Mouse (Mus musculus) thymus, postnatal 36 days (tissue): Measurements from ENCODE around the gene Gnb1.

ENCODE experiments used
- DNase-seq, 2 experiments: peaks; one replicate each; pipeline ENCODE4 v3.0.0; 2022; ENCODE audit warnings: mixed read lengths in 2 of 2

The Gnb1 gene

DNA sequence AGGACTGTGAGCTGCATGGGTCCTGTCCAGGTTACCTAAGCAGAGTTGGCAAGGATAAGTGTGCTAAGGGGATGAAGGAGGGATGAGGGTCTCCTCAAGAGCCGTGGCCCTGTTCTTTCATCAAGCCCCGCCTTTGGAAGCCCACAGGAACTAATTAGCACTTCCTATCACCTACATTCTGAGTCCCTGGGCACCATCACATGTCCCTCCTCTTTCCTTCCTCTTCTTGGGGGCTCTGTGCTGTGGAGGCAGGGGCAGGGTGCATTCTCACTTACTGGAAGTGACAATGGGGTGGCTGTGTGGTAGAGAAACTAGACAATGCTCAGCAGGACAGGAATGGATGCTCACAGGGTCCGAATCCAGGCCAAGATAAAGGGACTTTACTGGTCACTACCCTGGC is 3.4 kb upstream of the Gnb1 start:
- DNase-seq = no peak

DNA sequence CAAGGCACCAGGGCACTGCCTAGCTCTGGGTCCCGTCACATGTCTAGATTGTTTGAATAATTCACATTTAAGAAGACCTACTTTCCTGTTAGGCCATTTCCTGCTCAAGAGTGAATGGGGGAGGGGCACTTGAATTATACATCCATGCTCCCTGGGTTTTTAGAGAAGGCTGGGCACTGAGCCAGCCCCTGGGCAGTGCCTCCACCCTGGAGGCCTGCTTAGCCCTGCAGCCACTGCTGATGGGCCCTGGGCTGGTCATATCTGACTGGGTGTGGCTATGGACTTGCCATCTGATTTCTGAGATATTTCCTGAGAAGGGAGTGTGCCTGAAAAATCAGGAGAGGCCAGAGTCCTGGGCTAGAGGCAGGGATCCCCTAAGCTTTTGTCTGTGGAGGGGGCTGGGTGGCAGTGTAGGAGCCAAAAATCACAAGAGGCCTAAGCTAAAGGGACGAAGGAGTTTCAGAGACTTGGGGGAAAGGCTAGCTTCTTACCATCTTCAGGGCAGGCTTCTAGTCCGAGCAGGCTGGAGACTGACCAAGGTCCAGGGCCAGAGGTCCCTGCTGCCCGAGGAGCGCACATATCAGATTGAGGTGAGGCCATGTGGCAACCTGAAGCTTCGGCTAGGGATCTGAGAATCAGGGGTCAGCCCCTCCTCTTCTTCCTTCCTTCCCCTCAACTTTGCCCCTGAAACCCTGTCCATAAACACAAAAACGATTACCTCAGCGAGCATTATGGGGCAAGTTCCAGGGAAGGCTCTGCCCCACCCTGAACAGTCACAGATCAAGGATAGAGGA is 2.7 kb upstream of the Gnb1 start:
- DNase-seq = no peak

DNA sequence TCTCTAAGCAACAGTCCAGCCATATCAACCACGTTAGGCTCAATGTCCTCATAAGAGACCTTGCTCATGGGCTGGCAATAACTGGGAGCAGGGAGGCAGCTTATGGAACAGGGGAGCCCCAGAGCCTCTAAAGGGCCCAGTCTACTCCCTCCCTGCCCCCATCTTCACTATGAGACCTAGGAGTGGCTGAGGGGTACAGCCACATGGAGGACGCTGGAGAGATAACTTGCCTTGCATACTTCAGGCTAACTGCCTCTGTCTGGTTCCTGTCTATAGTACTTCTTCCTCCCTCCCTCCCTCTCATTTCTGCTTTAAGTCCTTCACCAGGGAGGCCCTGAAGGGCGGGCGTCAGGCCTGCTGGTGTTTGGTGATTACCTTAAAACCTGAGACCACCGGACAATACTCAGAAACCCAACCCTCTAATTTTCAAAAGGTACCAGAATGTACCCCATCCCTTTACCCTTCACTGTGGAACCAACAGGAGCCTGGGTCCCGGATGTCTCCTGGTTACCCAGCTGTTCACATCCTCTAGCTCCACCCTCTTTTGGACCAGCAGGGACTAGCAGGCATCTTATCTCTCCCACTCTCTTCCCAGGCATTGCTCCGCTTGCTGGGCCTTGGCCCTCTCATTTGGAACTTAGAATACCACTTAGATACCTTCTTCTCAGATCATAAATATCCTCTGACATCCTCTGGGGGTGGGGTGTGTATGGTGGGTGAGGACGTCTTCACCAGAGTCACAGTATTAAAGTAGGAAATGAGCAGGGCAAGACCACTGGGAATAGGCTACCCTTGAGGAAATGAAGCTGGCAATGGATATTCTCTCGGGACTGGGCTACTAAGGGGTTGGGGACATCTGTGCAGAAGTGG is 1.8 kb upstream of the Gnb1 start:
- DNase-seq = no peak

DNA sequence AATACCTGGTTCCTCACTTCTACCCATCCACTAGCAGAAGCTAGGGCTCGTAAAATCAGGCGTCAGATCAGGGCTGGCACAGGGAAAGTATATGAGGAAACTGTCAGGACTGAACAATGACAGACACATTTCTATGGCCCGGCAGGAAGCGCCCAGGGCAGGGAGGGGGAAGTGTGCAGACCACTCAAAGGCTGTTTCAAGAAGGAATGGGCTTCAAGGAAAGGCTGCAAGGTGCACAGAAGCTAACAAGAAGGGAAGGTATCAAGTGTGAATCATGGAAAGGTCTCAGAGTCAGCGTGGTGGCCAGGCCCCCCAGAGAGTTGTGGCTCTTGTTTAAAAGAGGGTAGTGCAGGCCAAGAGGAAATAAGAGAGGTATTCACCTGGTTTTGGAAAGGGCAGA is 705 bp upstream of the Gnb1 start:
- DNase-seq = no peak

DNA sequence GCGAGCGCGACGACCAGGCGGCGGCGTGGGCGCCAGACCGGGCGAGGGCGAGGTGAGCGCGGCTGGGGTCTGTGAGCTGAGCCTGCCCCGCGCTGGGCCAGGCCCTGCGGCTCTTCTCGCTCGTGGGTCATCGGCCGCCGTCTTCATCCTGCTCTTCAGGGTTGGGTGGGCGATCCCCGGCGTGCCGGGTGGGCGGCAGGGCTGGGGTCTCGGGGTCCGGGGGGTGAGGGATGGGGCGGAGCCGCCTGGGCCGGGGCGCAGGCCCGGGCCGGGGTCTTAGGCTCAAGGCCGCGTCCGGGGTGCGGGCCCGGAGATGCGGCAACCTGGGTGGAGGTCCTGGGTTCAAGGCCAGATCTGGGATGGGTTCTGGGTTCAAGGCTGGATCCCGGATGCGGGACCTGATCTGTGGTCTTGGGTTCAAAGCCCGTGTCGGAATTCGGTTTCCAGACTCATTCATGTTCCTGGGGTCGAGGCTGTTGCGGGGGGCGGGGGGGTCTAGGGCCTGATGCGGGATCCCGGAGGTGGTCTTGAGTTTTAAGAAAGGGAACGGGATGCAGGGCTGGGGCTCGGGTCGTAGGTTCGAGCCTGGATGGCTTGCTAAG is 469 bp downstream of the Gnb1 start:
- DNase-seq = no peak

DNA sequence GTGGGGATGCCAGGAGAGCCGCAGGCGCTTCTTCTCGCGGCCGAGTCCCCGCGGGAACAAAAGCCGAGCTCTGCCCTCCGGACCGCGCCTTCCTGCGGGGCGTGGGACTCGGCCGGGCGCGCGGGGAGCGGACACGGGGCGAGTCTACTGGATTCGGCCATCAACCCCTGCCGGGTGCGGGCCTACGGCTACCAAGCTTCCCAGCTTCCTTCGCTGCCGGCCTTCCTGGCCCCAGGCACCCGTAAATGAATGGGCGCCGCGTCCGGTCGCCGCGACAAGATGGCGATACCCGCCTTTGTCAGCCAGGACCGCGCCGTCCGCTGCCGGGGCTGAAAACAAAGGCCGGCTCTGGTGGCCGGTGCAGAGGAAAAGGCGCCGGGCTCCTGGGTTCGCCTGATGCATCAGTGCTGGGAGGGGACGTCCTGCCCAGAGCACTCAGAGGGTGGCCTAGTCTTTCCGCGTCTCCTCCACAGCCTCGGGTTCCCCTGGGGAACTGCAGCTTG is 1.0 kb downstream of the Gnb1 start:
- DNase-seq = peak; percentile 41 to 58

DNA sequence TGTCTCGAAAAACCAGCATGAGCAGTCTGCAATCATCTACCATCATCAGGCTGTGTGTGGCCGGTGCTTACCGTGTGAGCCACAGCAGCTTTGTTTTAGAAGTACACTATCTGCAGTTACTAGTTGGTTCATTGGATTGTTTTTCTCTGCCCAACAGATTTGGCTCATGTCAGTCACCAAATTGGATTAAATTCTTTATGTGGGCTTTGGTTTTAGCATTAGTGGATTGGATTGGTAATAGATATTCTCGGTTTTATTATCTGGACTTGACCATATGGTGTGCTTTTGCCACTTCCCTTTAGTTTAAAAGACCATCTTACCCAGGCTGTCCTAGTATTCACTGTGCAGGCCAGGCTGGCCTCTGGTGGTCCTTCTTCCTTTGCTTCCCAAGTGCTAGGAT is 3.7 kb downstream of the Gnb1 start:
- no peak for DNase-seq

DNA sequence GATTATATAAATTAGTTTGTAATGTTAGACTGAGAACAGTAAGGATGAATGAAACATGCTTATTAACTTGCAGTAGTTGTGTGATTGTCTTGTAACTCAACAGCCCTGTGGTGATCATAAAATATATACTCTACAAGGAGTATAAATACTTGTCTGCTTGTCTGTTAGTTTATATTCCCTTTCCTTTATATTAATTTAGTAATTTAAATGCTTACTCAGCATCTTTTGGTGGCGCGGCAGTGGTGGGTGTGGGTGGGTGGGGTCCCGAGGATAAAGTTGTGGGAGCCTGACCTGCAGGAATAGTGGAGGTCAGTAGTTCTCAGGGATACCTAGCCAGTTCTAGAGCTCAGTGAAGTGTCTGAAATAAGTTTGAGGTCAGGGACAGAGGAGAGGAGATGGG is 6.8 kb downstream of the Gnb1 start:
- no peak for DNase-seq

DNA sequence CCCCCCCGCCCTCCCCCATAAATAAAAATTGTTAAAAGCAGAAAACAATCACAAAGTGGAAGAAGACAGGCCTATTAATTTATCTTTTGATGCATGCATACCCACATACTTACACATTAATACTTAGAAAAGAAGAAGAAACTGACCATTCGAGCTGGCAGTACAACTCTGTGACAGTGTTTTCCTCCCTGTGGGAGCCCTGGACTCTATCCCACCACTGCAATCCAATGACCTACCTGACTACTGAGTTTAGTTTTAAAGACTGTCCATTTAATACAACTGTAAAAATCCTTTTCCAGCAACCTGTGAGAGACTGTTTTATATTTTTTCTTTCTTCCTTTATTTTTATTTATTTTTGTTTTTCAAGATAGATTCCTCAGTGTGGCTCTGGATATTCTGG is 10.0 kb downstream of the Gnb1 start:
- no peak for DNase-seq

DNA sequence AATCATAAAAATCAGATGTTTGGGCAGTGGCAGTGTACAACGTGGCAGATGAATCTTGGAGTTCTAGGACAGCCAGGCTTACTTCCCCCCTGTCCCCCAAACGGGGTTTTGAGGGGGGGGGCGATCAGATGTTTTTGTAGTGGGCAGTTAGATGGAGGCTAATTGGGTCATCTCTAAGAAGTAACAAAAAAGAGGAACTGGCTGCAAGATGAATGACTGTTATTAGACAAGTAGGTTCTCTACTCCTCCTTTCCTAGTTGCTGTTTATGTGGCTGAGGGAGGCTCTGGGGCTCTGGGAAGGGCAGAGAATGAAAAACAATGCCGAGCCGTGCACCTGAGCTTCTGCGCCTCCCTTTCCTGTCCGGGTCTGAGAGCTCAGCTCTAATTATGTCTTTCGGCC is 13.9 kb downstream of the Gnb1 start:
- no peak for DNase-seq

DNA sequence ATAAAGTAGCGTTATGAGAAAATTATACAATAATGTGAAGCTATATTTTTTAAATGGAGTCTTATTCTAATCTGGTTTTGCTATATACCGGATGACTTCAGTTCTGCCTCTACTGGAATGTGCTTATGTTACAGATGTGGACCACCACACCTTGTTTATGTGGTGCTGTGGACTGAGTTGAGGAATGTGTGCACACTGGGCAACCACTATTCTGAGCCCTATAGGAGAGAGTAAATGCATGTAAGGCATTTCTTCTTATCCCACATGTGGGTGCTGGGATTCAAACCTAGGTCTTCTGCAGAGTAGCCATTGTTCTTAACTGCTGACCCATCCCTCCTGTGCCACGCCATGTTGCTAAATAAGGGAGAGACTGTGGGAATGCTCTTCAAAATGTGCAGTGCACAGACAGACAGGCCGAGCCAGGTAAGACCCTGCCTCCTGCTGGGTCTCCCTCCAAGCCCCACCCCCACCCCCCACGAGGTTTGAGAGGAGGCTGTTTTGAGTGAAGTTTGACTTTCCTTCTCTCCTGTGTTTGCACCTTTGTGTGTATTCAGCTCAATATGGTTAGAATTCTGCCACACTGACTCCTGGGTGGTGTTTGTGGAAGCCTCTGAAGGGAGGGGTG is 14.6 kb downstream of the Gnb1 start:
- DNase-seq = no peak

DNA sequence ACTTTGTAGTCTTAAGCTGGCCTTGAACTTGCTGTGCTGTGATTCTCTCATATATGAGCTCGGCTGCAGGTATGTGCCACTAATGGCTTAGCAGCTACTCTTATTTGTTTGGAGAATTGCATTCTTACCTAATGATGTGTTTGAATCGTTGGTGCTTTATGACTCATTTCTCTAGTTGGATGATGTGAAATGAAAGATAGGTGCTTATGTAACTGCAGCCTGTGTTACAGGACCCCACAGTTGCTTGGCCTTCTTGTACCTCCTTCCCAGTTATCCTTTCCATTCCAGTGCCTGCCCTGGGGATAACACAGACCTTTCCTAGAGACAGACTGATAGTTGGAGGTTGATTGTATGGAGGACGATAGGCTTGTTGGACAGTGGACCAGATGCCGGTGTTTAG is 17.5 kb downstream of the Gnb1 start:
- DNase-seq = no peak

DNA sequence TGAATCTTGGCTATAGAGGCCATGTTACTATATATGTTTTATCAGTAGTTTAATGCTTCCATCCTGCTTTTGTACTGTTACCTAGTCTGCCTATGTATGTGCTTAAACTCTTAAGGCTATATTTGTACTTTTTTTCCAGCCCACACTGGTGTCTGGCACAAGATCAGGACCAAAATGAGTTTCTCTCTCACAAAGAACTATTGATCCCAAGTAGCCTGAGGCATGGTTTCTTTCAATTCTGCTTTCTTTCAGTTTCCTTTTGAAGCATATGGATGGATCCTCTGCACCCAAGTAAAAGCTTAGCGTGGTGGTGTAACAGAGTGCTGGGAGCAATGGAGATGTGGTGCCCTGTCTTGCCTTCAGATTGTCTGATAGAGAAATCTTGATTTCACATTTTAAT is 19.8 kb downstream of the Gnb1 start:
- DNase-seq = no peak

DNA sequence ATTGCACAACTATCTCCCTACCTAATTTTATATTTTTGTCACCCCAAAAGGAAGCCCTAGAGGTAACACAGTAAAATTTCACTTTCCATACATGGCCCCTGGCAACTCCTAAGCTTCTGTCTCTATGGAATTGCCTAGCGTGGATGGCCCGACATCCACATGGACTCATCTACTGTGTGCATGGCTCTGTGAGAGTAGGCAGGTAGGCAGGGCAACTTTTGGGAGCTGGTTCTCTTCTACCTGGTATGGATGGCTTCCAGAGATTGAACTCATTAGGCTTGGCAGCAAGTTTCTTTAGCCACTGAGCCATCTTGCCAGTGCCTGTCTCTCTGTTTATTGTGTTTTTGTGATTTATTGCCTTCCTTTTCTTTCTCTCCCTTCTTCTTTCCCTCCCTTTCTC is 23.6 kb downstream of the Gnb1 start:
- DNase-seq = no peak

DNA sequence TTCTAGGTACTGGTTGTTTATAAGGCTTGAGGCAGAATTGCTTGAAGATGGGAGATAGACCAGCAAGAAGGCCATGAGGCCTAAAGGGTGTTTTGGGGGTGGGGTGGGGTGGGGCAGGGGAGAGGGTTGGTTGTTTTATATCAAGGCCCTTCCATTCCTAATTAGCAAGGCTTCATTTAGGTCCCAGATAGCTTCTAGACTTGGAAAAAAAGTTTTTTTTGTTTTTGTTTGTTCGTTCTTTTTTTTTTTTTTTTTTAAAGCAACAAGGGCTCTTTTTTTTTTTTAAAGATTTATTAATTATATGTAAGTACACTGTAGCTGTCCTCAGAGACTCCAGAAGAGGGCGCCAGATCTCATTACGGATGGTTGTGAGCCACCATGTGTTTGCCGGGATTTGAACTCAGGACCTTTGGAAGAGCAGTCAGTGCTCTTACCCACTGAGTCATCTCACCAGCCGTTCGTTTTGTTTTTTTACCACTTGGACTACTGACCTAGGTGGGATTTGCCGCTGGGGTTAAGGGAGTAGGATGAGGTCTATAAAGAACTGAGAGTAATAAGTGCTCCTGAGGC is 26.9 kb downstream of the Gnb1 start:
- DNase-seq = no peak

DNA sequence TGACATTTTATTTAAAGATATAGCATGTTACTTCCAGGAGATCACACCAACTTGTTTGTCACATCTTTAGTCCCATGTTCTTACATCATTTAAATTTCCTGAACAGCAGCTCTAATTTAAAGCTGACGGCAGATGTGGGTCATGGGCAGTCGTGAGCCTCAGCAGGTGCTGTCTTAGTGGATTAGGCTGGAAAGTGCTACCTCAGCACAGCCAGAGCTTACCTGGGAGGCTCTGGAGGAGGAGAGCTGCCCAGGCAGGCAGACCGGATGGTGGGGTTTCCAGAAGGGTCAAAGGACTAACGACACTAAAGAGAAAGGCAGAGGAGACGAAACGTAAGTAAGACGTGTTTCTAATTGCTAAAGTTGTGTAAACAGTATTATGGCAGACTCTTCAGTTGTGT is 31.2 kb downstream of the Gnb1 start:
- DNase-seq = no peak

DNA sequence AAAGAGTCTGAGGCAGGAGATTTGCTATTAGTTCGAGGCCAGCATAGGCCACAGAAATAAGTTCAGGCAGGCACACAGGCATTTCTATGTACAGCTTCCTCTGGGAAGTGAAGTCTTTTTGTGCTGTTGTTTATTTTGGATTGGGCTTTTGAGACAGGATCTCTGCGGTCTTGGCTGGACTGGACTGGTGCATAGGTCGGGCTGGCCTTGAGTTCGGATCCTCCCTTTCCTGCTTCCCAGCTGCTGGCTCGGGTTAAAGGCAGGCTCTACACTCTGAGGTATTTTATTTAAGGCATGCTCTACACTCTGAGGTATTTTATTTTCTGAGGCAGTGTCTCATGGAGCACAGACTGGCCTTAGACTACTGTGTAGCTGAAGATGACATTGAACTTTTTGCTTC is 34.6 kb downstream of the Gnb1 start:
- DNase-seq = no peak

DNA sequence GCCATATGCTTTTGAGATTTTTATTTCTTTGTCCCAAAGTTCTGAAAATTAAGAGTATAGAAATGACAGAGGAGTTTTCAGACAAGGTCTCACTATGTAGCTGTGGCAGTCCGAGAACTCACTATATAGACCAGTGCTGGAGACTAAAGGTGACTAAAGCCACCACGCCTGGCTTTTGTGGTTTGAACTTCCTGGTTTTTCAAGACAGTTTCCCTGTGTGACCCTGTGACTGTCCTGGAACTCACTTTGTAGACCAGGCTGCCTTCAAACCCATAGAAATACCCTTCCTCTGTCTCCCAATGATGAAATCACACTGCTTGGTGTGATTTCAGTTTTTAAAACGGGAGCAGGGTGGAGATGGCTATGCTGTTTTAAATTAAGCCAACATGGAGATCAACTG is 38.1 kb downstream of the Gnb1 start:
- DNase-seq = no peak

DNA sequence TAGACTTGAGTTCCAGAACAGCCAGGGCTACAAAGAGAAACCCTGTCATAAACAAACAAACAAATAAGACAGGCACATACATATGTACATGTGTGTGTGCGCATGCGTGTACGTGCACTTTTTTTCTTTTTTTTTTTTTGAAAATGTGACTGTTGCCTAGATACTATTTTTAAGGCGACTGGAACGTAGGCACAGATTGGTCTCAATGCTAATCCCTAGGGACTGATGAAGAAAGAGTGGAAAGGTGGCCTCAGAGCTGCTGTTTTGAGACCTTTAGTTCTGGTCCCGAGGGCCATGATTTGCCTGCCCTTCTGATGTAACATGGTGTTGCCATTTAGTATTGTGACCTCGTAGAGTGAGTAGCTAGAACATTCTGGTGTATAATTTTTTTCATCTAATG is 58.8 kb downstream of the Gnb1 start:
- DNase-seq = no peak

DNA sequence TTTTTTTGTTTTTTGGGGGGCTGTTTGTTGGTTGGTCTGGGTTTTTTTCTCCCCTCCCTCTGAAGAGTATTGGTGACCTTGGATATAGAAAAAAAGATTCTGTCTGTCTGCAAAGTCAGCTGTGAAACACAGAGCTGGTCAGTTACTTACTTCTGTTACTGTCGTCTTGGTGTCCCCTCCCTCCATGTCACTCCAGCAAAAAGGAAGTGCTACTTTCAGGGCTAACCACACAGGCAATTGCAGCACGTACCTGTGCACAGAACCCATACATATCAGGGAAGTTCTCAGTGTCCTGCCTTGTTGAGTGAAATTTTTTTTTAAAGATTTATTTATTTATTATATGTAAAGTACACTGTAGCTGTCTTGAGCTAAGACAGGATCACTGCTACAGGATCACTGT is 59.3 kb downstream of the Gnb1 start:
- DNase-seq = no peak

DNA sequence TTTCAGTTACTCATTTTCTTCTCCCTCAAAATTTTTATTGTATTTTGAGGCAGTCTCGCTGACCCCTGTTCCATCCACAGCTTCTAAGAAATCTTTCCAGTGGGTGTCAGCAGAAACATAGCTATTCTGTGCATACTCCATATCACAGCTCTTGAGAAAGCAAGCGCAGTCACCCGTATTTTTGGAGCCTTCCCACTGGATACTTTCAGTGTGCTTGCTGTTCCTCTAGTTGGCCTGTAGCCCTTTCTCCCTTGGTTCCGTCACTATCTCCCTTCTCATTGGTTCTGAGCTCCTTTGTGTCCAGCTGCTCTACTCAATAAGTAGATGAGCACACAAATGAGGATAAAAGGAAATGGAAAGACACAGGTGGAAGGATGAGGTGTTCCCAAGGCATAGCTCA is 59.9 kb downstream of the Gnb1 start:
- no peak for DNase-seq

DNA sequence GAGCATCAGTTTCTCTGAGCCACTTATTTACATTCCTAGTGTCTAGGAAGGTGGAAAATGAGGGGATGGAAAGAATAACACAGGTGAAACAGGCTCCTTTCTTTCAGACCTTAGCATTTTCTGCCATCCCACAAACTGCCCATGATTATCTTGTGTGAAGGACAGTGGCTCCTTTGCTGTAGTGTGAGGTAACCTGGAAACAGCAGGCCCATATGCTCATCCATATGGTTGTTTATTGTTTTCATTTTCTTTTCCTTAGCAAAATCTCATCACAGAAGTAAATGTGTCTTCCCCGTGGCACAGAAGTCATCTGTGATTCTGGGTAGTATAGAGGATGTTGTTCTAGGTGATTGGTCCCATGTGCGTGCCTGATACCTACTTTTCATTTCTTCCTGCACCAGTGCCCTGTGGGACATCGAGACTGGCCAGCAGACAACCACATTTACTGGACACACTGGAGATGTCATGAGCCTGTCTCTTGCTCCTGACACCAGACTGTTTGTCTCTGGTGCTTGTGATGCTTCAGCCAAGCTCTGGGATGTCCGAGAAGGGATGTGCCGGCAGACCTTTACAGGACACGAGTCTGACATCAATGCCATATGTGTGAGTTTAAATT is 61.9 kb downstream of the Gnb1 start:
- no peak for DNase-seq

DNA sequence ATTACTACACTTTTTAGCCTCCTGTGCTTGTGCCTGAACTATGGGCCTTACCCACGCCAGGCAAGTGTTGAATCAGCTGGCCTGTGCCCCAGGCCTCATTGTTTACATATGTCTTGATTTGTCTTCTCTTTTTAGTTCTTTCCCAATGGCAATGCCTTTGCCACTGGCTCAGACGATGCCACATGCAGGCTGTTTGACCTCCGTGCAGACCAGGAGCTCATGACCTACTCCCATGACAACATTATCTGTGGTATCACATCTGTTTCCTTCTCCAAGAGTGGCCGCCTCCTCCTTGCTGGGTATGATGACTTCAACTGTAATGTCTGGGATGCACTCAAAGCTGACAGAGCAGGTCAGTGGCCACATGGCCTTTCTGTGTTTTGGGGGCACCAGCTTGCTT is 63.7 kb downstream of the Gnb1 start:
- no peak for DNase-seq
